Mouse (Mus musculus) adipocyte (in vitro differentiated cells): ENCODE measurements at regions not wholly inside any gene's neighbourhood (a gene's known extent, or its start where the extent isn't known, plus 50 kb on each side); places are given as distances from the start of the nearest gene placed in this dataset.

Experiments
- DNase-seq: peaks from one replicate; pipeline ENCODE4 v3.0.0-alpha.2; 2016; ENCODE audit warnings: low spot score

GRCm38 (mm10) chr11:31721908-31722307 lies 50.2 kb upstream of the Bod1 start:
- no peak for DNase-seq

- DNase-seq = no peak
Measured at GRCm38 (mm10) chr11:31724506-31724905, 52.8 kb upstream of the Bod1 start.

GRCm38 (mm10) chr11:31725936-31726647 lies 54.4 kb upstream of the Bod1 start:
- no peak for DNase-seq

- no peak for DNase-seq
Measured at GRCm38 (mm10) chr11:31727289-31727688, 55.6 kb upstream of the Bod1 start.

GRCm38 (mm10) chr11:31729728-31730127 lies 58.0 kb upstream of the Bod1 start:
- peak; percentile 51 for DNase-seq

GRCm38 (mm10) chr11:31730181-31730580 lies 58.5 kb upstream of the Bod1 start:
- no peak for DNase-seq

- no peak for DNase-seq
Measured at GRCm38 (mm10) chr11:31730680-31731079, 59.0 kb upstream of the Bod1 start.

- no peak for DNase-seq
Measured at GRCm38 (mm10) chr11:31731459-31731858, 59.8 kb upstream of the Bod1 start.

- DNase-seq = no peak
Measured at GRCm38 (mm10) chr11:31732342-31732741, 60.7 kb upstream of the Bod1 start.

GRCm38 (mm10) chr11:31732958-31733357 lies 61.3 kb upstream of the Bod1 start:
- DNase-seq = no peak

- DNase-seq = no peak
Measured at GRCm38 (mm10) chr11:31734091-31734490, 62.4 kb upstream of the Bod1 start.

GRCm38 (mm10) chr11:31735257-31735656 lies 63.6 kb upstream of the Bod1 start:
- no peak for DNase-seq

GRCm38 (mm10) chr11:31736086-31736485 lies 64.4 kb upstream of the Bod1 start:
- peak; percentile 24 for DNase-seq

GRCm38 (mm10) chr11:31736556-31737089 lies 64.9 kb upstream of the Bod1 start:
- no peak for DNase-seq

- no peak for DNase-seq
Measured at GRCm38 (mm10) chr11:31738148-31739021, 66.7 kb upstream of the Bod1 start.

GRCm38 (mm10) chr11:31740409-31740808 lies 68.7 kb upstream of the Bod1 start:
- DNase-seq = no peak

GRCm38 (mm10) chr11:31742160-31742559 lies 70.5 kb upstream of the Bod1 start:
- DNase-seq = no peak

GRCm38 (mm10) chr11:31744076-31744785 lies 72.5 kb upstream of the Bod1 start:
- DNase-seq = no peak

GRCm38 (mm10) chr11:31745028-31745865 lies 73.6 kb upstream of the Bod1 start:
- no peak for DNase-seq

- DNase-seq = no peak
Measured at GRCm38 (mm10) chr11:31745866-31746248, 74.2 kb upstream of the Bod1 start.

- no peak for DNase-seq
Measured at GRCm38 (mm10) chr11:31746488-31746887, 74.8 kb upstream of the Bod1 start.
